Mouse (Mus musculus): ENCODE results near the gene Pbld1. TPM values are rescaled to one million over a fixed set of nuclear protein-coding genes. Genes with fewer than 3 reads are reported as not detected.
A peak's percentile ranks its signal among the peaks of the same experiment; 100 is the strongest.

The Pbld1 gene
- polyA plus RNA-seq (2016; fragmentation: Nextera tagmentation; extraction: Ambion mirVana): 1.9 and 2.4 TPM in 2 replicates

DNA sequence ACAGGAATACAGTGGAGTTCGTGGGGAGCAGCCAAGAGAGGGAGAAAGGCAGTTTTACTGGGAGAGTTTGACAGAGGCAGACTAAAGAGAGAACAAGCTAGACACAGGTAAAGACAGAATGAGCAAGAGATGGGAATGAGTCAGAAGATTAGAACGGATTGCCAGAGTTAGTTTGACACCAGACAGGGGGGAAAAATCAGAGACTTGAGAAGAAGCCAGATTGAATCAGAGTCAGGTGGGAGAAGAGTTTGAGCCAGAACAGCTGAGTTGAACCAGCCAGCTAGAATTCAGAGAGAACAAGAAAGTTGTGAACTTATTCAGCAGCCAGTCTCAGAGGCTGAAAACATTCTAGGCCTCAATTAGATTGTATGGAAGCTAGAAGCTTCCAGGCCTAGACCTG is at the start of gene Pbld1:
TSS of gene Pbld1 (plus strand) at position 301 of the 400 bp plus-strand sequence.
- 87% methylated on average over 2 of the region's 2 CpGs for WGBS
- H3K4me1 ChIP-seq: 0 out of 2 replicates have a peak, but pooled peaks cover 8% of the 10 kb centered on the region
- H3K36me3 ChIP-seq: no peaks in the 10 kb centered on the region

DNA sequence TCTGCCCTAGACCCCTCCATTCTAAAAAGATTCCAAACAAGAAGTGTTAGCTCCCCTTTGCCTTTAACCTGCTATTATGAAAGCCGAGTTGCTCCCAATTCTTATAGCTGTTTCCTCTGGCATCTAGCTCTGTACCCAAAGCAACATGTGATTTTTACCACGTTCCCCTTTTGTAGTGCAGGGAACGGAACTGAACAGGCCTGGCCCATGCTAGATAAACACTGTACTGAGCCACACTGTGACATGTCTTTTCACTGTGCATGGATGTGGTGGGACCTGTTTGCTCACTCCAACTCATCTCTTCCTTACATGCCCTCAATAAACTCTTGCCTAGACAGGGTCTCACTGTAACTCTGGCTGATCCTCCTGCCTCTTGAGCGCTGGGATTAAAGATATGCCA is 49.7 kb upstream of the Pbld1 start:
- H3K27ac ChIP-seq: no peak overlapping the region
- no peaks in the 10 kb centered on the region for H3K4me1 ChIP-seq
- no peak for DNase-seq (ENCODE audit: low spot score)
- H3K4me3 ChIP-seq: no peak overlapping the region
- H3K27me3 ChIP-seq (ENCODE audit: low read depth, poor library complexity, severe bottlenecking): no peaks in the 10 kb centered on the region
- peaks cover 96% of the 10 kb centered on the region for H3K36me3 ChIP-seq
- no peaks in the 10 kb centered on the region for H3K9me3 ChIP-seq (replicated peaks)
- 92% methylated on average over 4 of the region's 4 CpGs for WGBS

More for the DNA sequence above, at the start of gene Pbld1:
- no peaks in the 10 kb centered on the region for H3K9me3 ChIP-seq (replicated peaks)
- no peak within 1 kb of the TSS for H3K4me3 ChIP-seq
- no peak for DNase-seq (ENCODE audit: low spot score)
- 0 out of 2 replicates have a peak, but pooled peaks cover 5% of the 10 kb centered on the region for H3K27me3 ChIP-seq (ENCODE audit: low read depth, poor library complexity, severe bottlenecking)
- H3K27ac ChIP-seq: no peak within 1 kb of the TSS

DNA sequence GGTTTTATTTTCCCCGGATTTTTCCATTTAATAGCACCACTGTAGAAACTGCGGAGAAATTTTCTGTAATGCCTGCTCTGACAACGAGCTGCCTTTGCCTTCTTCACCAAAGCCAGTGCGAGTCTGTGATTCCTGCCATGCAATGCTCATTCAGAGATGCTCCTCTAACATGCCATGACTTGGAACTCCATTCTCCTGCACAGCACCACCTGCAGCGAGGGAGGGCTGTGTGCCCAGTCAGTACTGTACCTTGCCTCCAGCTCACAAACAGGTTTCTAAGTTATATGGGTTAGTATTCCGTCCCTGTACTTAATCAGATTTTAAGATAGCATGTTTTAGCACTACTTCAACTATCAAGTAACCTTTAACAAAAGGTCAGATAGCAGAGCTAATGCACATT is 48.4 kb upstream of the Pbld1 start:
- Histone ChIP-seq H3K27me3 (ENCODE audit: low read depth, poor library complexity, severe bottlenecking) (no peaks in the 10 kb centered on the region), H3K9me3 (replicated peaks) (no peaks in the 10 kb centered on the region), H3K36me3 (peaks cover 96% of the 10 kb centered on the region), H3K4me3 (no peak overlapping the region), H3K27ac (no peak overlapping the region), H3K4me1 (no peaks in the 10 kb centered on the region)
- 94% methylated on average over 6 of the region's 6 CpGs for WGBS
- no peak for DNase-seq (ENCODE audit: low spot score)

DNA sequence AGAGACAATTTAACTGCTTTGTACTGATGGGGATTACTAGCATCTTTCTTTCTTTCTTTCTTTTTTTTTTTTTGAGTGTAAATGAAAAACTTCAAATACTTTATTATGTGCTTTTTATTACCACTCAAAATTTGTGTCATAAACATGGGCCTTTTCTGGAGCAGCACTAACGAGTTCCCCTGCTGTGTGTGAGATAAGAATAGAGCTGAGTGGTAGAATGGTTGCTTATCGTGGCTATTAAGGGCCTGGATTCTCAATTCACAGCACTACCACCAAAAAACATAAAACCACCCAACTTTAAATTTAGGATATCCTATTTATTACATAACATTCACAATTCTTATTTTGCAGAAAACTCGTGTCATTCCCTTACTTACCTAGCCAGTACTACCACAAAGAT is 46.5 kb upstream of the Pbld1 start:
- Histone ChIP-seq H3K36me3 (peaks cover 94% of the 10 kb centered on the region), H3K9me3 (replicated peaks) (no peaks in the 10 kb centered on the region), H3K4me3 (no peak overlapping the region), H3K4me1 (no peaks in the 10 kb centered on the region), H3K27ac (no peak overlapping the region), H3K27me3 (ENCODE audit: low read depth, poor library complexity, severe bottlenecking) (no peaks in the 10 kb centered on the region)
- WGBS: 77% methylated on average over 3 of the region's 3 CpGs
- no peak for DNase-seq (ENCODE audit: low spot score)

DNA sequence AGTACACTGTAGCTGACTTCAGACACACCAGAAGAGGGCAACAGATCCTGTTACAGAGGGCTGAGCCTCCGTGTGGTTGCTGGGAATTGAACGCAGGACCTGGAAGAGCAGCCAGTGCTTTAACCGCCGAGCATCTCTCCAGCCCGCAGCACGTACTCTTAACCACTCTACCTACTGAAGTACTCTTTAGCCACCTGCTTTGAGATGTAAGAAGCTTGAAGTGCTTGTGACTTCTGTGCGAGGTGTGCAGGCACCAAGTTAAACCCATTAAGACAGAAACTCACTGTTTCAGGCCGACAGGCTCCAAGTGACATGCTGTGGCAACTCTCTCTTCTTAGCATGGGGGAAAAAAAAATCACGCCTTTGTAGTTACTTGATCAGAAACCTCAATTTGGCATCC is 45.8 kb upstream of the Pbld1 start:
- DNase-seq (ENCODE audit: low spot score): no peak
- Histone ChIP-seq H3K4me1 (no peaks in the 10 kb centered on the region), H3K27ac (no peak overlapping the region), H3K27me3 (ENCODE audit: low read depth, poor library complexity, severe bottlenecking) (no peaks in the 10 kb centered on the region), H3K4me3 (no peak overlapping the region), H3K9me3 (replicated peaks) (no peaks in the 10 kb centered on the region), H3K36me3 (peaks cover 92% of the 10 kb centered on the region)
- WGBS: 90% methylated on average over 9 of the region's 9 CpGs

DNA sequence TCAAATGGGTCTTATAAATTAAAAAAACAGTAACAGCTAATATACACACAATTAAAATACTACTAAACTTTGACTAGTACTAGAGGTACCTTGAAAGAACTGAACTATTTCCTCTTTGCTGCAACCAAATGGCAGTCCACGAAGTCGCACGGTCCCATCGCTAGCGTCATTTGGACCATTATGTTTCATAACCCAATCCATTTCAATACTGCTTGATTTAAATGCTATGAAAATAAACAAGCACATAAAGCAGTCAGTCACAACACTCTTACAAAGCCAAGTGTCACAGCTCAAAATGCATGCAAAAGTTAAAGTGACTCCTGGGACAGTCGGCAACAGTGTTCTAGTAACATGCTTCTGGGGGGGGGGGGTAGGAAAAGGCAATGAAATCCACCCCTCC is 40.7 kb upstream of the Pbld1 start:
- peaks cover 48% of the 10 kb centered on the region for H3K36me3 ChIP-seq
- peaks cover 25% of the 10 kb centered on the region for H3K4me1 ChIP-seq
- no peaks in the 10 kb centered on the region for H3K27me3 ChIP-seq (ENCODE audit: low read depth, poor library complexity, severe bottlenecking)
- whole genome bisulfite sequencing: 93% methylated on average over 6 of the region's 6 CpGs
- H3K9me3 ChIP-seq (replicated peaks): no peaks in the 10 kb centered on the region
- DNase-seq (ENCODE audit: low spot score): no peak
- H3K27ac ChIP-seq: no peak overlapping the region
- H3K4me3 ChIP-seq: no peak overlapping the region

DNA sequence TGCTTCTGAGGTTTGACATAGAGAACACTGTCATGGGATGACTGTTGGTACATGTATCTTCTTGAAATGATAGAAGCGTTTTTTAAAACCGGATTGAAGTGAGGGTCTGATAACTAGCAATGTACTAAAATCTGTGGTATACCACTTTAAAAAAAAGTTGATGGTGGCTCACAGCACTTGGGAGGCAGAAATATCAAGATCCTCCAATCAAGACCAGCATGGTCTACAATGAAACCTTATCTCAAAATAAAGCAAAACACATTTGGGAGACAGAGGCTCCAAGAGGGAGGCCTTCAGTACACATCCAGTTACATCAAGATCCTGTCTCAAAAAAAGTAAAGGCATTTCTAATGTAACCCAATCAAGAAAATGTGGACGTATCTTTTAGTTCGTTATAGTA is 38.3 kb upstream of the Pbld1 start:
- H3K36me3 ChIP-seq: peaks cover 24% of the 10 kb centered on the region
- peaks cover 46% of the 10 kb centered on the region for H3K4me1 ChIP-seq
- WGBS: 83% methylated on average over 4 of the region's 4 CpGs
- DNase-seq (ENCODE audit: low spot score): no peak
- H3K4me3 ChIP-seq: peak overlapping the region; percentile 97
- no peaks in the 10 kb centered on the region for H3K9me3 ChIP-seq (replicated peaks)
- no peak overlapping the region for H3K27ac ChIP-seq
- no peaks in the 10 kb centered on the region for H3K27me3 ChIP-seq (ENCODE audit: low read depth, poor library complexity, severe bottlenecking)

DNA sequence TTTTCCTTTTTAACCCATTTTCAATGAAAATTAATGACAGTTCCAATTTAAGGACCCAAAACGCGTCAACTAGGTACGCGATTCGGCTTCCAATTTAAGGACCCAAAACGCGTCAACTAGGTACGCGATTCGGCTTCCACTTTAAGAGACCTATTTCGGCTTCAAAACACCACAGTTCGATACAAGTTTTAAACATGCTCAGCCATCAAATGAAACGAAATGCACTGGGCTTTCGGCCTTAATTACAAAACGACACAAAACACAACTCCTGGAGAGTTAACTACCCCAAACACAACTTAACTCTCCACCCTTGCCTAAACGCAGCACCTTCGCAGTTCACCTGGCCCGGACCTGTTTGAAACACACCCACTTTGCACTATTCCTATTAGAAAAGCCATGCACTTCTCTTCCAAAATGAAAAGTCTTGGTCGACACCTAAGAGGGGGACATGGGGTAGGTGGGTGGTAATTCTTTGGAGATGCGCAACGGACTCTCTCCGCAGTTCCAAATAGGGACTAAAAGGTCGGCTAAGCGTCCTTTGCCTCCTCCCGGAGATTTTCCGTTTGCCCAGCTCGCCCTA is 37.3 kb upstream of the Pbld1 start:
- no peak for DNase-seq (ENCODE audit: low spot score)
- H3K4me3 ChIP-seq: peak overlapping the region; percentile 97
- H3K4me1 ChIP-seq: peaks cover 51% of the 10 kb centered on the region
- H3K27me3 ChIP-seq (ENCODE audit: low read depth, poor library complexity, severe bottlenecking): no peaks in the 10 kb centered on the region
- WGBS: under 1% methylated on average over 27 of the region's 27 CpGs
- peaks cover 14% of the 10 kb centered on the region for H3K36me3 ChIP-seq
- peak overlapping the region; percentile 100 for H3K27ac ChIP-seq
- no peaks in the 10 kb centered on the region for H3K9me3 ChIP-seq (replicated peaks)

DNA sequence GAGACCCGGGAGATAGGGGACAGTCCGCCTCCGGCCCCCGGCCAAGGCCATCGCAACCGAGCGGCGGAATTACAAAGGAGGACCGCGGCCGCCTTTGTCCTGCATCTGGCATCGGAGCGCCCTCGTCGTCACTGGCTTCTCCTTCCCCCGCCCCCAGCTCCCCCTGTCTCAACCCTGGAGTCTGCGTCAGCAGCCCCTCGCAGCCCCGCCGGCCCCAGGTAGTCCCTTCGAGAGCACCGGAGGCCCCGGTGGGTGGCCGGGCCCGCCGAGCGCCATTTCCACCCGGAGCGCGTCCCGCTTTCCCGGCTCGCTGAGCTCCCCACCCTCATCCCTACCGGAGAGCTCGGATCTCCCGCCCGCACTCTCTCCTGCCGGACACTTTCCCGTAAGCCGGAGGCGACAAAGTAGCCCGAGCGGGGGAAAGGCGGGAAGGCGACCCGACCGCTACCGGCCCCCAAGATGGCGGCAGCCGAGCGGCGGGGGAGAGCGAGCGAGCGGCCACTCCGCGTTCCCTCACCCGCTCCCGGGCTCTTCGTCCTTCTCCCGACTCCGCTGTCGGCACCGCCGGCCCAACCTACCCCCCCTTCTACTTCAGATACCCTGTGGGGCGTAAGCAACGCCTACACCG is 36.7 kb upstream of the Pbld1 start:
- H3K9me3 ChIP-seq (replicated peaks): no peaks in the 10 kb centered on the region
- peak overlapping the region; percentile 97 for H3K4me3 ChIP-seq
- peak; percentile 80 for DNase-seq (ENCODE audit: low spot score)
- WGBS: under 1% methylated on average over 68 of the region's 68 CpGs
- H3K36me3 ChIP-seq: peaks cover 9% of the 10 kb centered on the region; the same call in 1 of the 2 replicates
- H3K4me1 ChIP-seq: peaks cover 51% of the 10 kb centered on the region
- peak overlapping the region; percentile 100 for H3K27ac ChIP-seq
- H3K27me3 ChIP-seq (ENCODE audit: low read depth, poor library complexity, severe bottlenecking): no peaks in the 10 kb centered on the region

DNA sequence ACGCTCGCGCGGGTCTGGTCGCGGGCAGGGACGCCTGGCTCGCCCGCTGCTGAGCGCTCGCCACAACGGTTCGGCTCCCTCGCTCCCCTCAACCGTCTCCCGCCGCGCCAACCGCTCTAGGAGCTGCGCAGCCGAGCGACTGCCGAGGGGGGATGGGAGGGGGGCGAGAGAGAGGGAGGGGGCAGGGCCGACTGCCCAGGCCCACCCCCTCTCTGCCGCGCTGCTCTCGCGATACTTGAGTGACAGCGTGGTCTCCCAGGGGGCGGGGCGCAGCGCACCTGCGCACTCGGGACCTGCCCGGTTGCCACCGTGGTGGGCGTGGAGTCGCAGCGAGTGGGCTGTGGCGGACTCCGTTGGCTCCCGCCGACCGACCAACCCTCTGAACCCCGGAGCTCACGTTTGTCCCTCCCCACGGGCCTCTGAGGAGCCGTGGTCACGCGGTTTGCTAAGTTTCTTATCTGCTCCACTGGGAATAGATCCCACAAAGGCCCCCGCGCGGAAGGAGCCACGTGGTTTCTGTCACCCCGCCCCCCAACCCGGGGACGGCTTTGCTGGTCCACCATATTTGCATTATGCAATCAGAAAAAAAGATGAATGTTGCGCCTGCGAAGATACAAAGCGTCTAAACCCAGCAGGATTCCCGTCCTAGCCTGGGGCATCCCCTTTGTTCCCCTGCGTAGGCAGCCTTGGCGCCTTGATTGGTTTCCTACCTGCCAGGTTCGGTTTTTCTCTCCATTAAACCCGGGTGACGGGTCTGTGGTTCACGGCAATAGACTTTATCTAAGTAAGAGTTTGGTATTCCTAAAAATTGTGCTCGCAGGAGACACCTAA is 36.0 kb upstream of the Pbld1 start, which contains the start of the genes Hnrnph3 and Pbld2:
TSS of gene Hnrnph3 (minus strand) at position 469 of the 831 bp plus-strand sequence.
TSS of gene Pbld2 (plus strand) at position 567 of the 831 bp plus-strand sequence.
- H3K36me3 ChIP-seq: peaks cover 5% of the 10 kb centered on the region; the same call in 1 of the 2 replicates
- WGBS: under 1% methylated on average over 66 of the region's 69 CpGs
- peak within 1 kb of the TSS; percentile 97 for H3K4me3 ChIP-seq
- no peaks in the 10 kb centered on the region for H3K9me3 ChIP-seq (replicated peaks)
- peak; percentile 100 for DNase-seq (ENCODE audit: low spot score)
- H3K27me3 ChIP-seq (ENCODE audit: low read depth, poor library complexity, severe bottlenecking): no peaks in the 10 kb centered on the region
- H3K4me1 ChIP-seq: peaks cover 51% of the 10 kb centered on the region
- peak within 1 kb of the TSS; percentile 100 for H3K27ac ChIP-seq

DNA sequence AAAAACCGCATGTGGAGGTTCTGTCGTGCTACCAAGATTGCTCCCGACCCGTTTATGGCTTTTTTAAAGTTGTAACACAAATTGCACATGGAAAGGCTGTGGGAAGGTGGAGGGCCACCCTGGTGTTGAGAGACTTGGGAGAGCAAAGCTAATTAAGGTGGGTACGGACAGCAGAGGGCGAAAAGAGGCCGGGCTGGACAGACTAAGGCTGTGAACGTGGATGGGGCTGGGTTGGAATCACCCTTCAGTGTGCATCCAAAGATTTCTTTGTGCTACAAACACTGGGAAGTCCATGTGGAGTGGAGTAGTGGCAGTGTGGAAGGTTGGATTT is 35.4 kb upstream of the Pbld1 start:
- H3K27ac ChIP-seq: peak overlapping the region; percentile 100
- no peaks in the 10 kb centered on the region for H3K27me3 ChIP-seq (ENCODE audit: low read depth, poor library complexity, severe bottlenecking)
- H3K4me3 ChIP-seq: peak overlapping the region; percentile 97
- peaks cover 51% of the 10 kb centered on the region for H3K4me1 ChIP-seq
- WGBS: 0% methylated on average over 8 of the region's 8 CpGs
- H3K9me3 ChIP-seq (replicated peaks): no peaks in the 10 kb centered on the region
- peak; percentile 79 for DNase-seq (ENCODE audit: low spot score)
- peaks cover 1% of the 10 kb centered on the region; the same call in 1 of the 2 replicates for H3K36me3 ChIP-seq

DNA sequence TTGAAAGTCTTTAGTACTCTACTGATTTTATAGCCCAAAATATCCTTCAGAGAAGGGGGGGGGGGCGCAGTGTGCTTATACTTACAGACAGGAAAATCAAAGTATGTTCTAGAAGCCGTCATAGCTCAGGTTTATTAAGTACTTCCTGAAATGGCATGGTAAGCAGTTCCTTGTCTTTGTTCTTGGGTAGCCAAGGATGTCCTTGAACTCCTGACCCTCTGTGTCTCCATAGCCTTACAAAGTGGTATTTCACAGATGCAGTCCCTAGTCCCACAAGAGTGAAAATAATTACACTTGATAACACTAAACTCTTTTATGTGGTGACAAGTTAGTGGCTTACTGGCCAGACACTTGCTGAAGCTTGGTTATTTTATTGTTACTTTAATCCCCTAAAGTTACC is 34.9 kb upstream of the Pbld1 start:
- DNase-seq (ENCODE audit: low spot score): no peak
- Histone ChIP-seq H3K4me1 (peaks cover 51% of the 10 kb centered on the region), H3K9me3 (replicated peaks) (no peaks in the 10 kb centered on the region), H3K36me3 (no peaks in the 10 kb centered on the region), H3K27me3 (ENCODE audit: low read depth, poor library complexity, severe bottlenecking) (no peaks in the 10 kb centered on the region), H3K4me3 (peak overlapping the region; percentile 97), H3K27ac (peak overlapping the region; percentile 100)
- WGBS: 52% methylated on average over 2 of the region's 2 CpGs
